9 mouse cellular contexts compared by ENCODE assay signal in genomic region chr4:119667454-119667853, GRCm38 (mm10). TPM values are rescaled to one million over a fixed set of nuclear protein-coding genes. Genes with fewer than 3 reads are reported as not detected.
A peak's percentile ranks its signal among the peaks of the same experiment; 100 is the strongest.
DNase-seq lines count a peak whose midpoint lies in the region; ATAC-seq and TF ChIP-seq lines count a peak whose summit lies in the region.
"Had no signal": no experiment of that assay in that cellular context is flagged by ENCODE, and none has a peak within 500 bp of the region (broad histone marks: within the 10 kb centered on the region; RNA-seq: fewer than 3 reads in every experiment).

No protein-coding gene starts in this region.

- intact Hi-C loops in heart, postnatal 14 days (cut with DNase I) = loop anchor here (5.0 kb wide), 2 partner anchors 235 to 410 kb away; partner anchors contain the start of gene Cldn19

- CTCF ChIA-PET in Patski (lab: Charles Lee) = no interaction called here

- 21% methylated on average over 5 of the region's 5 CpGs for WGBS in midbrain, embryonic 10.5 days
- WGBS in midbrain, embryonic 13.5 days = 21% methylated on average over 5 of the region's 5 CpGs
- 21% methylated on average over 5 of the region's 5 CpGs for WGBS in cerebellum, adult 2 months
- WGBS in liver, embryonic 14.5 days (ENCODE audit: insufficient replicate concordance) = 20% methylated on average over 5 of the region's 5 CpGs

- in situ Hi-C loops in Patski (cut with MboI; ENCODE audit: low pct_unique_long_range_greater_than_20kb) = loop anchor here (10.0 kb wide), 2 partner anchors 243 to 423 kb away; partner anchors contain the start of genes Ppcs and Zmynd12

- H3K27ac ChIP-seq in midbrain, embryonic 10.5 days (replicated peaks) = no peak overlapping the region
- no peak overlapping the region for H3K27ac ChIP-seq in midbrain, embryonic 13.5 days
- no peak overlapping the region for H3K27ac ChIP-seq in cerebellum, adult 2 months (ENCODE audit: insufficient read depth, low read length)
- H3K27ac ChIP-seq in liver, embryonic 14.5 days = no peak overlapping the region
- H3K27ac ChIP-seq: heart, embryonic 13.5 days; neural tube, embryonic 13.5 days had no signal

- no peak for TF ChIP-seq POLR2A in cerebellum, adult 2 months (IDR thresholded peaks at IDR 0.05; ENCODE audit: borderline replicate concordance, insufficient read depth, low read length)

- no peak overlapping the region for H3K9ac ChIP-seq in midbrain, embryonic 13.5 days (replicated peaks)
- no peak overlapping the region for H3K9ac ChIP-seq in liver, embryonic 14.5 days (replicated peaks)
- H3K9ac ChIP-seq: heart, embryonic 13.5 days; neural tube, embryonic 13.5 days had no signal

- peaks cover 20% of the 10 kb centered on the region for H3K4me1 ChIP-seq in midbrain, embryonic 10.5 days
- peaks cover 21% of the 10 kb centered on the region for H3K4me1 ChIP-seq in midbrain, embryonic 13.5 days (replicated peaks)
- no peaks in the 10 kb centered on the region; the same call in 1 of the 2 replicates for H3K4me1 ChIP-seq in cerebellum, adult 2 months (ENCODE audit: control insufficient read depth, insufficient read depth, low read length)
- H3K4me1 ChIP-seq in liver, embryonic 14.5 days (replicated peaks; ENCODE audit: control insufficient read depth in 2 of 2, insufficient read depth in 2 of 2, low read length in 1 of 2) = no peaks in the 10 kb centered on the region

- H3K4me2 ChIP-seq in midbrain, embryonic 13.5 days (replicated peaks) = no peak overlapping the region
- no peak overlapping the region for H3K4me2 ChIP-seq in liver, embryonic 14.5 days (ENCODE audit: low read depth)
- H3K4me2 ChIP-seq: heart, embryonic 13.5 days; neural tube, embryonic 13.5 days had no signal

- no peaks in the 10 kb centered on the region for H3K9me3 ChIP-seq in midbrain, embryonic 10.5 days (replicated peaks)
- H3K9me3 ChIP-seq in midbrain, embryonic 13.5 days = no peaks in the 10 kb centered on the region
- H3K9me3 ChIP-seq in liver, embryonic 14.5 days (ENCODE audit: control insufficient read depth, low read length) = no peaks in the 10 kb centered on the region
- H3K9me3 ChIP-seq: heart, embryonic 13.5 days; neural tube, embryonic 13.5 days had no signal

- no peak for ATAC-seq in midbrain, embryonic 13.5 days
- no peak for ATAC-seq in Patski
- ATAC-seq in liver, embryonic 14.5 days (ENCODE audit: insufficient read depth) = no peak

- peak; percentile 37 for DNase-seq in midbrain, embryonic 10.5 days (ENCODE audit: low spot score)
- DNase-seq in Patski (ENCODE audit: low read depth, low spot score) = no peak
- DNase-seq in cerebellum, adult 2 months = peak; percentile 46 to 61
- peak; percentile 43 to 72 for DNase-seq in heart, postnatal 14 days
- no peak for DNase-seq in liver, embryonic 14.5 days (ENCODE audit: low read depth in 3 of 3, low spot score in 3 of 3)
- DNase-seq in skeletal muscle tissue, adult 2 months (ENCODE audit: low read depth, low spot score) = peak; percentile 52

- no peak overlapping the region for H3K4me3 ChIP-seq in midbrain, embryonic 10.5 days
- no peak overlapping the region for H3K4me3 ChIP-seq in midbrain, embryonic 13.5 days (replicated peaks)
- H3K4me3 ChIP-seq in cerebellum, adult 2 months (replicated peaks; ENCODE audit: insufficient read depth, low read depth, low read length) = no peak overlapping the region
- no peak overlapping the region for H3K4me3 ChIP-seq in liver, embryonic 14.5 days (ENCODE audit: insufficient read depth in 1 of 2, low read depth in 2 of 2, low read length in 2 of 2)
- H3K4me3 ChIP-seq: heart, embryonic 13.5 days; neural tube, embryonic 13.5 days had no signal

- no peak for TF ChIP-seq EP300 in liver, embryonic 14.5 days (IDR thresholded peaks at IDR 0.05; ENCODE audit: low read depth)

- peak; percentile 83 for TF ChIP-seq CTCF in Patski (IDR thresholded peaks at IDR 0.05)
- TF ChIP-seq CTCF in cerebellum, adult 2 months (IDR thresholded peaks at IDR 0.05; ENCODE audit: borderline replicate concordance, insufficient read depth, low read depth, low read length) = peak; percentile 76
- peak; percentile 75 for TF ChIP-seq CTCF in liver, embryonic 14.5 days (IDR thresholded peaks at IDR 0.05; ENCODE audit: low read depth)

- POLR2A ChIA-PET in Patski (lab: Charles Lee) = no interaction called here

- no peaks in the 10 kb centered on the region for H3K36me3 ChIP-seq in midbrain, embryonic 10.5 days
- no peaks in the 10 kb centered on the region for H3K36me3 ChIP-seq in midbrain, embryonic 13.5 days
- H3K36me3 ChIP-seq in liver, embryonic 14.5 days (replicated peaks; ENCODE audit: control insufficient read depth, insufficient read depth, low read depth) = no peaks in the 10 kb centered on the region
- H3K36me3 ChIP-seq: heart, embryonic 13.5 days; neural tube, embryonic 13.5 days had no signal

- no peaks in the 10 kb centered on the region for H3K27me3 ChIP-seq in midbrain, embryonic 10.5 days (ENCODE audit: low read depth, poor library complexity, severe bottlenecking)
- H3K27me3 ChIP-seq in midbrain, embryonic 13.5 days = no peaks in the 10 kb centered on the region
- H3K27me3 ChIP-seq in Patski = no peaks in the 10 kb centered on the region
- no peaks in the 10 kb centered on the region for H3K27me3 ChIP-seq in cerebellum, adult 2 months (ENCODE audit: control insufficient read depth, insufficient read depth, low read length)
- H3K27me3 ChIP-seq in liver, embryonic 14.5 days (ENCODE audit: control insufficient read depth, insufficient read depth, low read length) = no peaks in the 10 kb centered on the region
- H3K27me3 ChIP-seq: heart, embryonic 13.5 days; neural tube, embryonic 13.5 days had no signal

RNA-seq across cellular contexts. Expression of gene Guca2b, which starts 8.7 kb away (rescaled TPM):
- not detected in 2 replicates for polyA plus RNA-seq in midbrain, embryonic 10.5 days (2016; fragmentation: Nextera tagmentation; extraction: Ambion mirVana)
- not detected in 2 replicates for polyA plus RNA-seq in midbrain, embryonic 13.5 days (2015; fragmentation: Nextera tagmentation; extraction: Ambion mirVana)
- 0.50 TPM for polyA plus RNA-seq in Patski (2021)
- not detected in 2 replicates for polyA plus RNA-seq in cerebellum, adult 2 months (2012; rRNA removed)
- total RNA-seq in heart, postnatal 14 days (2021) = not detected
- 0.12 and 0.64 TPM in 2 replicates for polyA plus RNA-seq in liver, embryonic 14.5 days (2012; rRNA removed)
- not detected in 2 replicates for polyA plus RNA-seq in liver, embryonic 14.5 days (2014; fragmentation: Nextera tagmentation; extraction: Ambion mirVana)
- polyA plus RNA-seq: heart, embryonic 13.5 days; neural tube, embryonic 13.5 days had no signal

RNA-seq across cellular contexts. Expression of gene Guca2a, which starts 29.9 kb away (rescaled TPM):
- not detected in 2 replicates for polyA plus RNA-seq in midbrain, embryonic 10.5 days (2016; fragmentation: Nextera tagmentation; extraction: Ambion mirVana)
- polyA plus RNA-seq in midbrain, embryonic 13.5 days (2015; fragmentation: Nextera tagmentation; extraction: Ambion mirVana) = not detected in 2 replicates
- polyA plus RNA-seq in Patski (2021) = not detected
- polyA plus RNA-seq in cerebellum, adult 2 months (2012; rRNA removed) = not detected in 2 replicates
- total RNA-seq in heart, postnatal 14 days (2021) = not detected
- 0.14 TPM in 1 of 2 replicates, not detected in the other for polyA plus RNA-seq in liver, embryonic 14.5 days (2012; rRNA removed)
- not detected in 2 replicates for polyA plus RNA-seq in liver, embryonic 14.5 days (2014; fragmentation: Nextera tagmentation; extraction: Ambion mirVana)
- polyA plus RNA-seq: heart, embryonic 13.5 days; neural tube, embryonic 13.5 days had no signal

Comparison
In these comparisons a context has a peak if more than half of its experiments do, and no peak if none do; other contexts are left out.
1. DNase-seq: peak in midbrain, embryonic 10.5 days (single experiment), cerebellum, adult 2 months (2 of 2), heart, postnatal 14 days (2 of 2) and skeletal muscle tissue, adult 2 months (single experiment); none in Patski (single experiment) and liver, embryonic 14.5 days (0 of 3).
2. Peak in every context shown above with its lines, with median percentiles within 50 percentile points of each other: CTCF ChIP-seq.